Mouse (Mus musculus) A20 (cell line): ENCODE measurements around the gene Upk2.

ENCODE experiments used
- DNase-seq: peaks from one replicate; pipeline ENCODE4 v3.0.0-alpha.2; 2011; ENCODE audit warnings: low read depth, low spot score

The Upk2 gene

GRCm38 (mm10) chr9:44454891-44455220, at the start of gene Upk2:
Gene Upk2 (minus strand): TSS chr9:44454976.
- DNase-seq = no peak

- peak; percentile 80 for DNase-seq
Measured at GRCm38 (mm10) chr9:44502006-44502405, 47.2 kb upstream of the Upk2 start.

- no peak for DNase-seq
Measured at GRCm38 (mm10) chr9:44501206-44501879, 46.6 kb upstream of the Upk2 start.

- DNase-seq = no peak
Measured at GRCm38 (mm10) chr9:44500638-44501175, 45.9 kb upstream of the Upk2 start.

- DNase-seq = no peak
Measured at GRCm38 (mm10) chr9:44500163-44500533, 45.4 kb upstream of the Upk2 start.

- no peak for DNase-seq
Measured at GRCm38 (mm10) chr9:44499356-44500162, 44.8 kb upstream of the Upk2 start.

GRCm38 (mm10) chr9:44498421-44499355, 43.9 kb upstream of the Upk2 start:
- DNase-seq = no peak

GRCm38 (mm10) chr9:44497624-44498377, 43.0 kb upstream of the Upk2 start:
- DNase-seq = no peak

GRCm38 (mm10) chr9:44496803-44497461, 42.2 kb upstream of the Upk2 start:
- no peak for DNase-seq

- DNase-seq = no peak
Measured at GRCm38 (mm10) chr9:44495810-44496344, 41.1 kb upstream of the Upk2 start.

GRCm38 (mm10) chr9:44494863-44495809, 40.4 kb upstream of the Upk2 start:
- DNase-seq = no peak

GRCm38 (mm10) chr9:44494261-44494862, 39.6 kb upstream of the Upk2 start:
- no peak for DNase-seq

GRCm38 (mm10) chr9:44492631-44493461, 38.1 kb upstream of the Upk2 start:
- peak; percentile 79 for DNase-seq

- DNase-seq = no peak
Measured at GRCm38 (mm10) chr9:44491351-44491750, 36.6 kb upstream of the Upk2 start.

GRCm38 (mm10) chr9:44490086-44490967, 35.6 kb upstream of the Upk2 start:
- DNase-seq = no peak

GRCm38 (mm10) chr9:44489651-44490085, 34.9 kb upstream of the Upk2 start:
- DNase-seq = no peak
